Mouse (Mus musculus): ENCODE data around the gene Ikzf5. TPM values are rescaled to one million over a fixed set of nuclear protein-coding genes. Genes with fewer than 3 reads are reported as not detected.
"Not testable (repeated sequence)": the region's sequence is repeated elsewhere in the genome, so short reads cannot be mapped to it uniquely, and the experiment has no call there.

The Ikzf5 gene
- polyA plus RNA-seq, 1 experiment from 2014 or later, result 15.2 TPM

GRCm38 (mm10) chr7:131391761-131392160, 18.6 kb downstream of the Ikzf5 start:
- 92% methylated on average over 7 of the region's 7 CpGs for WGBS
- not testable (repeated sequence) for H3K27me3 ChIP-seq (ENCODE audit: insufficient read depth, poor library complexity, severe bottlenecking); H3K4me3 ChIP-seq; DNase-seq (ENCODE audit: low spot score); H3K4me1 ChIP-seq (replicated peaks); H3K9me3 ChIP-seq; H3K27ac ChIP-seq
- H3K36me3 ChIP-seq, result peaks cover 66% of the 10 kb centered on the region

- 77% methylated on average over 9 of the region's 9 CpGs for WGBS
- no peaks in the 10 kb centered on the region for H3K9me3 ChIP-seq
- H3K27me3 ChIP-seq (ENCODE audit: insufficient read depth, poor library complexity, severe bottlenecking), result no peaks in the 10 kb centered on the region
- H3K36me3 ChIP-seq, result peaks cover 19% of the 10 kb centered on the region
- peak overlapping the region; percentile 92; the same call in 1 of the 2 replicates for H3K27ac ChIP-seq
- peaks cover 16% of the 10 kb centered on the region for H3K4me1 ChIP-seq (replicated peaks)
- no peak for DNase-seq (ENCODE audit: low spot score)
- H3K4me3 ChIP-seq, result peak overlapping the region; percentile 63
Measured at GRCm38 (mm10) chr7:131371880-131372651, 38.3 kb downstream of the Ikzf5 start.

- Histone ChIP-seq H3K4me3 (peak overlapping the region; percentile 63), H3K27me3 (ENCODE audit: insufficient read depth, poor library complexity, severe bottlenecking) (no peaks in the 10 kb centered on the region), H3K4me1 (replicated peaks) (peaks cover 16% of the 10 kb centered on the region), H3K36me3 (peaks cover 19% of the 10 kb centered on the region), H3K27ac (peak overlapping the region; percentile 92), H3K9me3 (no peaks in the 10 kb centered on the region)
- DNase-seq (ENCODE audit: low spot score), result no peak
- 9% methylated on average over 9 of the region's 9 CpGs for WGBS
Measured at GRCm38 (mm10) chr7:131371470-131371860, 38.9 kb downstream of the Ikzf5 start.

GRCm38 (mm10) chr7:131370648-131371469, 39.5 kb downstream of the Ikzf5 start, which contains the start of gene Pstk:
Gene Pstk, plus strand, starts transcription at chr7:131371141.
- 5% methylated on average over 47 of the region's 47 CpGs for WGBS
- H3K27ac ChIP-seq, result peak within 1 kb of the TSS; percentile 92
- peaks cover 19% of the 10 kb centered on the region for H3K36me3 ChIP-seq
- no peaks in the 10 kb centered on the region for H3K9me3 ChIP-seq
- H3K4me1 ChIP-seq (replicated peaks), result peaks cover 16% of the 10 kb centered on the region
- no peaks in the 10 kb centered on the region for H3K27me3 ChIP-seq (ENCODE audit: insufficient read depth, poor library complexity, severe bottlenecking)
- peak; percentile 92 for DNase-seq (ENCODE audit: low spot score)
- H3K4me3 ChIP-seq, result peak within 1 kb of the TSS; percentile 63

- Histone ChIP-seq H3K4me1 (replicated peaks) (peaks cover 20% of the 10 kb centered on the region), H3K9me3 (no peaks in the 10 kb centered on the region), H3K27ac (no peak overlapping the region), H3K27me3 (ENCODE audit: insufficient read depth, poor library complexity, severe bottlenecking) (peaks cover 6% of the 10 kb centered on the region; the same call in 1 of the 2 replicates), H3K4me3 (no peak overlapping the region), H3K36me3 (peaks cover 19% of the 10 kb centered on the region)
- 91% methylated on average over 8 of the region's 8 CpGs for WGBS
- no peak for DNase-seq (ENCODE audit: low spot score)
Measured at GRCm38 (mm10) chr7:131364131-131364530, 46.2 kb downstream of the Ikzf5 start.

GRCm38 (mm10) chr7:131362615-131363300, 47.6 kb downstream of the Ikzf5 start, which contains the start of gene 2310057M21Rik:
Gene 2310057M21Rik, minus strand, starts transcription at chr7:131362759.
- WGBS, result under 1% methylated on average over 55 of the region's 55 CpGs
- peak within 1 kb of the TSS; percentile 95 for H3K27ac ChIP-seq
- H3K4me1 ChIP-seq (replicated peaks), result peaks cover 20% of the 10 kb centered on the region
- H3K27me3 ChIP-seq (ENCODE audit: insufficient read depth, poor library complexity, severe bottlenecking), result peaks cover 6% of the 10 kb centered on the region; the same call in 1 of the 2 replicates
- peak; percentile 96 for DNase-seq (ENCODE audit: low spot score)
- H3K36me3 ChIP-seq, result peaks cover 32% of the 10 kb centered on the region
- peak within 1 kb of the TSS; percentile 91 for H3K4me3 ChIP-seq
- H3K9me3 ChIP-seq, result no peaks in the 10 kb centered on the region

- Histone ChIP-seq H3K4me3 (peak overlapping the region; percentile 91), H3K9me3 (no peaks in the 10 kb centered on the region), H3K36me3 (peaks cover 38% of the 10 kb centered on the region), H3K27me3 (ENCODE audit: insufficient read depth, poor library complexity, severe bottlenecking) (peaks cover 6% of the 10 kb centered on the region; the same call in 1 of the 2 replicates), H3K4me1 (replicated peaks) (peaks cover 20% of the 10 kb centered on the region), H3K27ac (peak overlapping the region; percentile 95)
- under 1% methylated on average over 35 of the region's 35 CpGs for WGBS
- DNase-seq (ENCODE audit: low spot score), result no peak
Measured at GRCm38 (mm10) chr7:131362269-131362614, 48.1 kb downstream of the Ikzf5 start.

- H3K4me1 ChIP-seq (replicated peaks), result peaks cover 3% of the 10 kb centered on the region
- WGBS, result 96% methylated on average over 13 of the region's 13 CpGs
- H3K9me3 ChIP-seq, result no peaks in the 10 kb centered on the region
- H3K36me3 ChIP-seq, result peaks cover 92% of the 10 kb centered on the region
- no peak for DNase-seq (ENCODE audit: low spot score)
- no peaks in the 10 kb centered on the region for H3K27me3 ChIP-seq (ENCODE audit: insufficient read depth, poor library complexity, severe bottlenecking)
- no peak overlapping the region for H3K27ac ChIP-seq
- no peak overlapping the region for H3K4me3 ChIP-seq
Measured at GRCm38 (mm10) chr7:131356105-131356504, 54.2 kb downstream of the Ikzf5 start.

- Histone ChIP-seq H3K4me3 (no peak overlapping the region), H3K27ac (no peak overlapping the region), H3K27me3 (ENCODE audit: insufficient read depth, poor library complexity, severe bottlenecking) (no peaks in the 10 kb centered on the region), H3K36me3 (peaks cover 94% of the 10 kb centered on the region), H3K4me1 (replicated peaks) (no peaks in the 10 kb centered on the region), H3K9me3 (no peaks in the 10 kb centered on the region)
- DNase-seq (ENCODE audit: low spot score), result no peak
- WGBS, result 84% methylated on average over 7 of the region's 7 CpGs
Measured at GRCm38 (mm10) chr7:131345856-131346541, 64.3 kb downstream of the Ikzf5 start.

Other genes with a start within 250 kb of the Ikzf5 start
- 0.02 TPM in 1 of 2 replicates, not detected in the other for gene 5430419D17Rik, start 236.1 kb downstream of the Ikzf5 start, polyA plus RNA-seq (2016; fragmentation: Nextera tagmentation; extraction: Ambion mirVana)
- not detected in 2 replicates for gene Cuzd1, start 88.2 kb downstream of the Ikzf5 start, polyA plus RNA-seq (2016; fragmentation: Nextera tagmentation; extraction: Ambion mirVana)
- gene Fam24b, start 81.0 kb downstream of the Ikzf5 start, polyA plus RNA-seq (2016; fragmentation: Nextera tagmentation; extraction: Ambion mirVana), result not detected in 2 replicates
- gene Fam24a, start 76.7 kb downstream of the Ikzf5 start, polyA plus RNA-seq (2016; fragmentation: Nextera tagmentation; extraction: Ambion mirVana), result not detected in 2 replicates
- 20.8 and 21.5 TPM in 2 replicates for gene 2310057M21Rik, start 47.8 kb downstream of the Ikzf5 start, polyA plus RNA-seq (2016; fragmentation: Nextera tagmentation; extraction: Ambion mirVana)
- gene Pstk, start 39.4 kb downstream of the Ikzf5 start, polyA plus RNA-seq (2016; fragmentation: Nextera tagmentation; extraction: Ambion mirVana), result 68.1 and 70.9 TPM in 2 replicates
- gene Acadsb, start 80 bp upstream of the Ikzf5 start, polyA plus RNA-seq (2016; fragmentation: Nextera tagmentation; extraction: Ambion mirVana), result 63.0 and 68.4 TPM in 2 replicates
- 0.61 and 0.93 TPM in 2 replicates for gene Hmx3, start 132.3 kb upstream of the Ikzf5 start, polyA plus RNA-seq (2016; fragmentation: Nextera tagmentation; extraction: Ambion mirVana)
- gene Hmx2, start 138.3 kb upstream of the Ikzf5 start, polyA plus RNA-seq (2016; fragmentation: Nextera tagmentation; extraction: Ambion mirVana), result 0.91 and 1.2 TPM in 2 replicates
- 306 and 322 TPM in 2 replicates for gene Bub3, start 149.7 kb upstream of the Ikzf5 start, polyA plus RNA-seq (2016; fragmentation: Nextera tagmentation; extraction: Ambion mirVana)

Measured in hindbrain, embryonic 10.5 days (tissue).